Mouse (Mus musculus): ENCODE measurements around the gene Gse1. TPM values are rescaled to one million over a fixed set of nuclear protein-coding genes. Genes with fewer than 3 reads are reported as not detected.

The Gse1 gene
- polyA plus RNA-seq, 1 experiment from 2014 or later = 6.7 TPM

DNA sequence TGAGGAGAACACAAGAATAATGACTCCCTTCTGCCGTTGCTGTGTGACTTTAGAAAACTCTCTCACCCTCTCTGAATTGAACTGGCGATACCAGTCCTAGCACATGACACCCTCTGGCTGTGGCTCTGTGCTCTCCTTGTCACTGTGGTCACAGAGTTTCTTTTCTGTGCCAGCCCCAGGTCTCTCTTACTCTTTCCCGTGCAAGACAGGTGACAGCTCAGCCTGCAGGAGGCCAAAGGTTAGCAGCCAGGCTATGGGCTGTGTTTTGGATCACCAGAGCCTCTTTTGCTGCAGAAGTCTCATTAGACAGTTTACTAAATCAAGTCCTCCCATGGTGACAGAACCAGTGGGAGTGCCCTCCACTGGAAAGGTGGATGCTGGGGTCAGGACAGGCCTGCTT is 145.4 kb downstream of the Gse1 start:
- Histone ChIP-seq H3K27ac (ENCODE audit: low read length) (no peak overlapping the region), H3K27me3 (ENCODE audit: insufficient read depth, low read length) (no peaks in the 10 kb centered on the region), H3K36me3 (ENCODE audit: insufficient read depth, low read length) (no peaks in the 10 kb centered on the region), H3K4me2 (replicated peaks; ENCODE audit: low read depth, low read length) (no peak overlapping the region), H3K9ac (replicated peaks; ENCODE audit: low read length) (no peak overlapping the region), H3K4me3 (ENCODE audit: low read length) (no peak overlapping the region), H3K9me3 (ENCODE audit: low read length) (no peaks in the 10 kb centered on the region), H3K4me1 (ENCODE audit: insufficient read depth, low read length) (peaks cover 79% of the 10 kb centered on the region)
- ATAC-seq (ENCODE audit: low FRiP score, low TSS enrichment) = no peak
- 53% methylated on average over 3 of the region's 3 CpGs for WGBS

GRCm38 (mm10) chr8:120374070-120374469 is 145.8 kb downstream of the Gse1 start:
- Histone ChIP-seq H3K27ac (ENCODE audit: low read length) (peak overlapping the region; percentile 78), H3K27me3 (ENCODE audit: insufficient read depth, low read length) (no peaks in the 10 kb centered on the region), H3K4me1 (ENCODE audit: insufficient read depth, low read length) (peaks cover 77% of the 10 kb centered on the region), H3K9ac (replicated peaks; ENCODE audit: low read length) (no peak overlapping the region), H3K4me3 (ENCODE audit: low read length) (no peak overlapping the region), H3K9me3 (ENCODE audit: low read length) (no peaks in the 10 kb centered on the region), H3K4me2 (replicated peaks; ENCODE audit: low read depth, low read length) (no peak overlapping the region), H3K36me3 (ENCODE audit: insufficient read depth, low read length) (no peaks in the 10 kb centered on the region)
- 60% methylated on average over 1 of the region's 1 CpGs for WGBS
- no peak for ATAC-seq (ENCODE audit: low FRiP score, low TSS enrichment)

- WGBS = 25% methylated on average over 9 of the region's 9 CpGs
- H3K4me3 ChIP-seq (ENCODE audit: low read length) = no peak overlapping the region
- H3K27ac ChIP-seq (ENCODE audit: low read length) = peak overlapping the region; percentile 78
- peak; percentile 80 for ATAC-seq (ENCODE audit: low FRiP score, low TSS enrichment)
- H3K4me2 ChIP-seq (replicated peaks; ENCODE audit: low read depth, low read length) = no peak overlapping the region; the same call in 1 of the 2 replicates
- peaks cover 72% of the 10 kb centered on the region for H3K4me1 ChIP-seq (ENCODE audit: insufficient read depth, low read length)
- no peaks in the 10 kb centered on the region for H3K27me3 ChIP-seq (ENCODE audit: insufficient read depth, low read length)
- H3K9me3 ChIP-seq (ENCODE audit: low read length) = no peaks in the 10 kb centered on the region
- H3K9ac ChIP-seq (replicated peaks; ENCODE audit: low read length) = no peak overlapping the region
- no peaks in the 10 kb centered on the region for H3K36me3 ChIP-seq (ENCODE audit: insufficient read depth, low read length)
Observed at GRCm38 (mm10) chr8:120374514-120374913, 146.3 kb downstream of the Gse1 start.

- no peaks in the 10 kb centered on the region for H3K9me3 ChIP-seq (ENCODE audit: low read length)
- peaks cover 6% of the 10 kb centered on the region; the same call in 1 of the 2 replicates for H3K27me3 ChIP-seq (ENCODE audit: insufficient read depth, low read length)
- 25% methylated on average over 5 of the region's 5 CpGs for WGBS
- H3K9ac ChIP-seq (replicated peaks; ENCODE audit: low read length) = no peak overlapping the region
- peaks cover 66% of the 10 kb centered on the region for H3K4me1 ChIP-seq (ENCODE audit: insufficient read depth, low read length)
- H3K4me3 ChIP-seq (ENCODE audit: low read length) = no peak overlapping the region
- H3K4me2 ChIP-seq (replicated peaks; ENCODE audit: low read depth, low read length) = no peak overlapping the region
- ATAC-seq (ENCODE audit: low FRiP score, low TSS enrichment) = peak; percentile 56
- peak overlapping the region; percentile 78 for H3K27ac ChIP-seq (ENCODE audit: low read length)
- no peaks in the 10 kb centered on the region for H3K36me3 ChIP-seq (ENCODE audit: insufficient read depth, low read length)
Observed at GRCm38 (mm10) chr8:120375170-120375569, 146.9 kb downstream of the Gse1 start.

DNA sequence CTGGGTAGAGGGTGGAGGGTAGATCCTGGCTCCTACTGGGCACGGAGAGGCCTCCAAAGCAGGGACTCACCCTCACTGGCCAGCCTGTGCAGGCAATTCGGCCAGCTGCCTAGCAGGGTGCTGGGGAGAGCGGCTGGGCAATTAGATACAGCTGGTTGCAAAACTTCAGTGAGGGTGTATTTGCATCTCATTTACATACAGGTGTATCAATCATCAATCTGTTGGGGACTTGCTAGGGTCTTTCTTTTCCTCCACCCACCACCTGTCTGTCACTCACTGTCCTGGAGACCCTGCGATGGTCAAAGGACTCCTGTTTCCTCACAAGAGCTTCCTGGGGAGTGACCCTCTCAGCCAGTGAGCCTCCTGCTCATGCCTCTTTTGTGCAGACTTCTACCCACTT is 148.0 kb downstream of the Gse1 start:
- Histone ChIP-seq H3K9ac (replicated peaks; ENCODE audit: low read length) (no peak overlapping the region), H3K4me1 (ENCODE audit: insufficient read depth, low read length) (peaks cover 65% of the 10 kb centered on the region), H3K4me3 (ENCODE audit: low read length) (no peak overlapping the region), H3K9me3 (ENCODE audit: low read length) (no peaks in the 10 kb centered on the region), H3K4me2 (replicated peaks; ENCODE audit: low read depth, low read length) (no peak overlapping the region), H3K27ac (ENCODE audit: low read length) (no peak overlapping the region; the same call in 1 of the 2 replicates), H3K36me3 (ENCODE audit: insufficient read depth, low read length) (no peaks in the 10 kb centered on the region), H3K27me3 (ENCODE audit: insufficient read depth, low read length) (peaks cover 7% of the 10 kb centered on the region; the same call in 1 of the 2 replicates)
- ATAC-seq (ENCODE audit: low FRiP score, low TSS enrichment) = no peak
- 58% methylated on average over 4 of the region's 4 CpGs for WGBS

GRCm38 (mm10) chr8:120376847-120377802 is 148.9 kb downstream of the Gse1 start:
- H3K27me3 ChIP-seq (ENCODE audit: insufficient read depth, low read length) = peaks cover 7% of the 10 kb centered on the region; the same call in 1 of the 2 replicates
- peak overlapping the region; percentile 55 for H3K27ac ChIP-seq (ENCODE audit: low read length)
- no peaks in the 10 kb centered on the region for H3K36me3 ChIP-seq (ENCODE audit: insufficient read depth, low read length)
- peak; percentile 5; the same call in 1 of the 2 replicates for ATAC-seq (ENCODE audit: low FRiP score, low TSS enrichment)
- H3K9me3 ChIP-seq (ENCODE audit: low read length) = no peaks in the 10 kb centered on the region
- 21% methylated on average over 22 of the region's 22 CpGs for WGBS
- peaks cover 72% of the 10 kb centered on the region for H3K4me1 ChIP-seq (ENCODE audit: insufficient read depth, low read length)
- no peak overlapping the region for H3K4me3 ChIP-seq (ENCODE audit: low read length)
- H3K4me2 ChIP-seq (replicated peaks; ENCODE audit: low read depth, low read length) = peak overlapping the region; percentile 7
- H3K9ac ChIP-seq (replicated peaks; ENCODE audit: low read length) = 0 out of 2 replicates have a peak overlapping the region, but pooled peaks have one; percentile 2

DNA sequence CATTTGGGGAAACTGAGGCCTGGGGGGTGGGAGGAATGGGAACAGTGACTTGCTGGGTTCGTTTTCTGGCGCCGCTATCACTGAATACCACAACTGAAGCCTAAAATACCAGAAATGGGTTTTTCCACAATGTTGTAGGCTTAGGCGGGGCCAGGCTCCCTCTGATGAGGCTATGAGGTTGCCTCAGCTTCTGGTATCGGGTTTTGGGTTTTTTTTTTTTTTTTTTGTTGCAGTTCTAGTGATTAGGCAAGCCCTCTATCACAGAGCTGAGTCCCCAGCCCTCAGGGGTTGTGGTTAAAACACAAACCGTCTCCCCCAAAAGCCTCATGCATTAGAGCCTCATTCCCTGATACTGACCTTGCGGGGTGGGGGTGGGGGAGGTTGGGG is 149.5 kb downstream of the Gse1 start:
- Histone ChIP-seq H3K4me3 (ENCODE audit: low read length) (no peak overlapping the region), H3K36me3 (ENCODE audit: insufficient read depth, low read length) (no peaks in the 10 kb centered on the region), H3K4me2 (replicated peaks; ENCODE audit: low read depth, low read length) (no peak overlapping the region), H3K9me3 (ENCODE audit: low read length) (no peaks in the 10 kb centered on the region), H3K9ac (replicated peaks; ENCODE audit: low read length) (no peak overlapping the region; the same call in 1 of the 2 replicates), H3K4me1 (ENCODE audit: insufficient read depth, low read length) (peaks cover 78% of the 10 kb centered on the region), H3K27ac (ENCODE audit: low read length) (no peak overlapping the region; the same call in 1 of the 2 replicates), H3K27me3 (ENCODE audit: insufficient read depth, low read length) (peaks cover 7% of the 10 kb centered on the region; the same call in 1 of the 2 replicates)
- 54% methylated on average over 7 of the region's 7 CpGs for WGBS
- ATAC-seq (ENCODE audit: low FRiP score, low TSS enrichment) = no peak

DNA sequence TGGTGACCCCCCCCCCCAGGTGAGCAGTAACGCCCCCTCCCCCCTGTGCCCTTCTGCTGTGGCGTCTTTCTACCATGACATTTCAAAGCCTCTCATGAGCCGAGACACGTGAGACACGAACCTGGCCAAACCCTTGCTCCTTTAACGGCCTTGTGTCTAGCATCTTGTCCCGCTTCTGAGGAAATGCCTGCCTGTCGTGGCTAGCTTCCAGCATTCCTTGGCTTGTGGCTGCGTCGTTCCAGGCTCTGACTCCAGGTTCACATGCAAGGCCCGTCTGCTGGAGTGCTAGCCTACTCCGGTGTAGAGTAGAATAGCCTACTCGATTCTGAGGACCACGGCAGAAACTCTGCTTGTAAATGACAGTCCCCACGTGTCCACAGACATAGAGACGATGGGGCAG is 150.1 kb downstream of the Gse1 start:
- Histone ChIP-seq H3K27ac (ENCODE audit: low read length) (no peak overlapping the region), H3K4me2 (replicated peaks; ENCODE audit: low read depth, low read length) (no peak overlapping the region), H3K27me3 (ENCODE audit: insufficient read depth, low read length) (peaks cover 7% of the 10 kb centered on the region; the same call in 1 of the 2 replicates), H3K9me3 (ENCODE audit: low read length) (no peaks in the 10 kb centered on the region), H3K36me3 (ENCODE audit: insufficient read depth, low read length) (no peaks in the 10 kb centered on the region), H3K9ac (replicated peaks; ENCODE audit: low read length) (no peak overlapping the region; the same call in 1 of the 2 replicates), H3K4me3 (ENCODE audit: low read length) (no peak overlapping the region), H3K4me1 (ENCODE audit: insufficient read depth, low read length) (peaks cover 78% of the 10 kb centered on the region)
- WGBS = 34% methylated on average over 14 of the region's 16 CpGs
- no peak for ATAC-seq (ENCODE audit: low FRiP score, low TSS enrichment)

GRCm38 (mm10) chr8:120379015-120379414 is 150.8 kb downstream of the Gse1 start:
- H3K4me3 ChIP-seq (ENCODE audit: low read length) = no peak overlapping the region
- H3K27ac ChIP-seq (ENCODE audit: low read length) = no peak overlapping the region
- H3K36me3 ChIP-seq (ENCODE audit: insufficient read depth, low read length) = no peaks in the 10 kb centered on the region
- 59% methylated on average over 3 of the region's 3 CpGs for WGBS
- no peaks in the 10 kb centered on the region for H3K9me3 ChIP-seq (ENCODE audit: low read length)
- no peak overlapping the region for H3K9ac ChIP-seq (replicated peaks; ENCODE audit: low read length)
- no peak overlapping the region for H3K4me2 ChIP-seq (replicated peaks; ENCODE audit: low read depth, low read length)
- ATAC-seq (ENCODE audit: low FRiP score, low TSS enrichment) = no peak
- peaks cover 78% of the 10 kb centered on the region for H3K4me1 ChIP-seq (ENCODE audit: insufficient read depth, low read length)
- H3K27me3 ChIP-seq (ENCODE audit: insufficient read depth, low read length) = peaks cover 7% of the 10 kb centered on the region; the same call in 1 of the 2 replicates

DNA sequence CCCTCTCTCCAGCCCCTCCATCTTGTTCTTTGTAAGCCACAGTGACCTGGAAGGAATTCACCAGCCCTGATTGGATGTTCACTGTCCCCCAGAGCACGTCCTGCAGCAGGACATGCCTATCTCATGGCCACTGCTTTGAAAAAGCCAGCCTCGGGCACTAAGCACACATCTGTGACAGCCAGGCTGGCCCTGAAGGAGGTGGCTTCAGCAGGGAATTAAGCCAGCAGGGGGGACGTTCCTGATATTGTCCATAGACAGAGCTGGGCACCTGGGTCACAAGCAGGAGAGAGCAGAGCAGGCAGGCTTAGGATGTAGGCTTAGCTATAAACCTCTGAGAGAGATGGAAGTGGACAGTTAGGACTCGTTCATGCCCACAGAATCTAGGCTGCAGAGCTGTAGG is 153.6 kb downstream of the Gse1 start:
- no peak overlapping the region for H3K4me3 ChIP-seq (ENCODE audit: low read length)
- H3K27ac ChIP-seq (ENCODE audit: low read length) = peak overlapping the region; percentile 41; the same call in 1 of the 2 replicates
- ATAC-seq (ENCODE audit: low FRiP score, low TSS enrichment) = no peak
- WGBS = 65% methylated on average over 4 of the region's 4 CpGs
- H3K9ac ChIP-seq (replicated peaks; ENCODE audit: low read length) = no peak overlapping the region
- H3K4me1 ChIP-seq (ENCODE audit: insufficient read depth, low read length) = peaks cover 57% of the 10 kb centered on the region
- peaks cover 7% of the 10 kb centered on the region; the same call in 1 of the 2 replicates for H3K27me3 ChIP-seq (ENCODE audit: insufficient read depth, low read length)
- H3K9me3 ChIP-seq (ENCODE audit: low read length) = no peaks in the 10 kb centered on the region
- no peak overlapping the region for H3K4me2 ChIP-seq (replicated peaks; ENCODE audit: low read depth, low read length)
- no peaks in the 10 kb centered on the region for H3K36me3 ChIP-seq (ENCODE audit: insufficient read depth, low read length)
